Mouse (Mus musculus): ENCODE measurements at regions not wholly inside any gene's neighbourhood (a gene's known extent, or its start where the extent isn't known, plus 50 kb on each side); places are given as distances from the start of the nearest gene placed in this dataset.

DNA sequence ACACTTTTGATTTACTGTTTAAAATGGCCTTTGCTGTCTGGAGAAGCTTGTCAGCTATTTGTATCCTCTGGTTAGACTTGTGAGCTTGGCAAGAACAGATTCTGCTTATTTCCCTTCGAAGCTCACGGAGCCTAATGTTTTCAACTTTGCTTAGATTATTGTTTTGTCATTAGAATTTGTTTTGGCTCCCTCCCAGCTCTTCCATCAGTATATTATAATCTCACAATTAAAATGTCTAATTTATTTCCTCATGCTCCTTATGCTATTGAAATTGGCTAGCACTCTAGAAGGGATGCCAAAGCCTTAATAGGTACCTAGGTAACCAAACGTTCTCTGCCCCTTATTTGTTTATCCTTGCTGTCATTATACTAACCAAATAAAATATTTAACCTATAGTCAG lies 171.9 kb downstream of the Irx2 start:
- TF ChIP-seq POLR2A (IDR thresholded peaks at IDR 0.05; ENCODE audit: low read depth, low read length), result no peak
- TF ChIP-seq CTCF (IDR thresholded peaks at IDR 0.05; ENCODE audit: extremely low read depth, insufficient read depth, insufficient read length, insufficient replicate concordance), result no peak
- no peaks in the 10 kb centered on the region for H3K4me1 ChIP-seq (ENCODE audit: control insufficient read depth, insufficient read depth, insufficient read length)
- DNase-seq (ENCODE audit: low read depth in 1 of 2, low spot score in 2 of 2), result no peak
- WGBS, result 76% methylated on average over 3 of the region's 3 CpGs
- H3K27me3 ChIP-seq (ENCODE audit: control insufficient read depth, insufficient read depth, low read length), result no peaks in the 10 kb centered on the region
- H3K4me3 ChIP-seq (ENCODE audit: extremely low read depth, insufficient read depth, insufficient read length), result no peak overlapping the region
- H3K36me3 ChIP-seq (ENCODE audit: control insufficient read depth, insufficient read depth, low read length), result no peaks in the 10 kb centered on the region
- H3K27ac ChIP-seq (ENCODE audit: insufficient read depth, low read length), result no peak overlapping the region

DNA sequence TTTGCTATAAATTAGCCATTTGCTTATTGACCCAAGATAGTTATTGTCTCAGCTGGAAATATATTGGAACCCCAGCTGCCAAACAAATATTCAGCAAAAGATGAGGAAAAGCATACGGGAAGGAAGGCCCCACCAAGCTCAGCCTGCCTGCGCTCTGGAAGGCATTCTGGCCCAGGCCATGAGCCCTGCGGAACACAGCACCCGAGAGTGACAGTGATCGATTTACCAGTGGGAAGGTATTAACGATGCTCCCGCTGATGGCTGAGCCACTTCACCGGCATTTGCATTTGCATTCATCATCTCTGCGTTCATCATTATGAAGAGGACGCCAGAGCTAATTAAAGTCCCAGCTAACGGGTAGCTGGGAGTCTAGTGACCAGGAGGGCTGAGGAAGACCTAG lies 174.8 kb downstream of the Irx2 start:
- H3K27me3 ChIP-seq (ENCODE audit: control insufficient read depth, insufficient read depth, low read length), result no peaks in the 10 kb centered on the region
- H3K4me3 ChIP-seq (ENCODE audit: extremely low read depth, insufficient read depth, insufficient read length), result no peak overlapping the region
- no peak overlapping the region for H3K27ac ChIP-seq (ENCODE audit: insufficient read depth, low read length)
- H3K36me3 ChIP-seq (ENCODE audit: control insufficient read depth, insufficient read depth, low read length), result no peaks in the 10 kb centered on the region
- DNase-seq (ENCODE audit: low read depth in 1 of 2, low spot score in 2 of 2), result no peak
- TF ChIP-seq CTCF (IDR thresholded peaks at IDR 0.05; ENCODE audit: extremely low read depth, insufficient read depth, insufficient read length, insufficient replicate concordance), result no peak
- no peak for TF ChIP-seq POLR2A (IDR thresholded peaks at IDR 0.05; ENCODE audit: low read depth, low read length)
- WGBS, result 61% methylated on average over 11 of the region's 11 CpGs
- H3K4me1 ChIP-seq (ENCODE audit: control insufficient read depth, insufficient read depth, insufficient read length), result no peaks in the 10 kb centered on the region

DNA sequence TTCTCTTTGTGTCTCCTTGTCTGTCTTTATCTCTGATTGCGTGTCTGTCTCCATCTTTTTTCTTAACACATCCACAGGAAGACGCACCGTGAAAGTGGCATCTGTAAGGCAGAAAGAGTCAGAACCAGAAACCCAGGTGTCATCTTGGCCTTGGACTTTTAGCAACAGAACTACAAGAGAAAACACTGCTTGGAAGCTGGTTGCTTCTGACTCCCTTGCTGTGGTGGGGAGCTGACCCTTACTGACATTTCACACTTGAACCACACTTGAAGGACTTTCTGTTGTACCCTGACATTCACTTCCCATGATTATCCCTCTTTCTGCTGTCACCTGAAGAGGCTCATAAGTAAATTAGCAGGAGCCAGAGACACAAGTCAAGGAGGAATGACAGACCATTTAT lies 180.6 kb downstream of the Irx2 start:
- no peak overlapping the region for H3K4me3 ChIP-seq (ENCODE audit: extremely low read depth, insufficient read depth, insufficient read length)
- WGBS, result 91% methylated on average over 3 of the region's 3 CpGs
- DNase-seq (ENCODE audit: low read depth in 1 of 2, low spot score in 2 of 2), result no peak
- TF ChIP-seq POLR2A (IDR thresholded peaks at IDR 0.05; ENCODE audit: low read depth, low read length), result no peak
- TF ChIP-seq CTCF (IDR thresholded peaks at IDR 0.05; ENCODE audit: extremely low read depth, insufficient read depth, insufficient read length, insufficient replicate concordance), result no peak
- no peaks in the 10 kb centered on the region for H3K27me3 ChIP-seq (ENCODE audit: control insufficient read depth, insufficient read depth, low read length)
- no peaks in the 10 kb centered on the region for H3K4me1 ChIP-seq (ENCODE audit: control insufficient read depth, insufficient read depth, insufficient read length)
- no peak overlapping the region for H3K27ac ChIP-seq (ENCODE audit: insufficient read depth, low read length)
- no peaks in the 10 kb centered on the region for H3K36me3 ChIP-seq (ENCODE audit: control insufficient read depth, insufficient read depth, low read length)

DNA sequence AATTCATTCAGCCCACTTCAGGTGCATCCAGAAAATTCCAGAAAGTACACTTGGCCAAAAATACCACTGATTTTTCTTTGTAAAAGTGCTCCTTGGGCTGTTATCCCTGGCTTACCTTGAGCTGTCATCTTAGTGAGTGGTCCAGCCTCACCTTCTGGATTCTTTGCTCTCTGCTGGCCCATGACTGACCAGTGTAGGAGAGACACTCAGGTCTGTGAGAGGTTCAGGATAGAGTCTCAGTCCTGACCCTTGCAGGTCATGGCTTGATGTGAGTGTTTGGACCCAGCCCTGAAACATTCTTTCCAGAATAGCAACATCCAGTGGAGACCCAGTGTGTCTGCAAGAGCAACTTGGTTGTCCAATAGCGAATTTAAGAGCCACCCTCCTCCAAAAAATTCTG lies 182.0 kb downstream of the Irx2 start:
- TF ChIP-seq CTCF (IDR thresholded peaks at IDR 0.05; ENCODE audit: extremely low read depth, insufficient read depth, insufficient read length, insufficient replicate concordance) (no peak), POLR2A (IDR thresholded peaks at IDR 0.05; ENCODE audit: low read depth, low read length) (no peak)
- DNase-seq (ENCODE audit: low read depth in 1 of 2, low spot score in 2 of 2), result no peak
- no peaks in the 10 kb centered on the region for H3K27me3 ChIP-seq (ENCODE audit: control insufficient read depth, insufficient read depth, low read length)
- no peak overlapping the region for H3K27ac ChIP-seq (ENCODE audit: insufficient read depth, low read length)
- no peaks in the 10 kb centered on the region for H3K36me3 ChIP-seq (ENCODE audit: control insufficient read depth, insufficient read depth, low read length)
- WGBS, result 66% methylated on average over 1 of the region's 1 CpGs
- H3K4me3 ChIP-seq (ENCODE audit: extremely low read depth, insufficient read depth, insufficient read length), result no peak overlapping the region
- H3K4me1 ChIP-seq (ENCODE audit: control insufficient read depth, insufficient read depth, insufficient read length), result no peaks in the 10 kb centered on the region

DNA sequence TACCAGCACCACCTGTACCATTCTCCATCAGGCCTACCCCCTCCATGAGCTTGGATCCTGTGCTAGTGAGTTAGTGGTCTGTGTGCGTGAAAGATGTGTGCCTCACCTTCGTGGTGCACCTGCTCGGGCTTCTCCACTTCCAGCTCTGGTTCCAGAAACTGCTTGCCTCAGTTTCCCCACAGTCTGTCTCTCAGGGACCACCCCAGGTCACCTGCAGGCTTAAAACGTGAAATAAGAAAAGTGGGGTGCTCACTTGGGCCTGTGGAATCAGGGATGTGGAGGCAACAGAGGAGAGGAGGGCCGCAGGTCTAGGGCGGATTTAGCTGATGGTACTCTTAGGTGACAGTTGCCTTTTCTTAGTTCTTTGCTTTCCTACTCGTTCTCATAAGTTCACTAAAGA lies 186.0 kb downstream of the Irx2 start:
- DNase-seq (ENCODE audit: low read depth in 1 of 2, low spot score in 2 of 2), result no peak
- H3K36me3 ChIP-seq (ENCODE audit: control insufficient read depth, insufficient read depth, low read length), result no peaks in the 10 kb centered on the region
- no peak overlapping the region for H3K4me3 ChIP-seq (ENCODE audit: extremely low read depth, insufficient read depth, insufficient read length)
- no peaks in the 10 kb centered on the region for H3K4me1 ChIP-seq (ENCODE audit: control insufficient read depth, insufficient read depth, insufficient read length)
- TF ChIP-seq CTCF (IDR thresholded peaks at IDR 0.05; ENCODE audit: extremely low read depth, insufficient read depth, insufficient read length, insufficient replicate concordance), result no peak
- TF ChIP-seq POLR2A (IDR thresholded peaks at IDR 0.05; ENCODE audit: low read depth, low read length), result no peak
- H3K27me3 ChIP-seq (ENCODE audit: control insufficient read depth, insufficient read depth, low read length), result no peaks in the 10 kb centered on the region
- WGBS, result 62% methylated on average over 7 of the region's 7 CpGs
- H3K27ac ChIP-seq (ENCODE audit: insufficient read depth, low read length), result no peak overlapping the region

DNA sequence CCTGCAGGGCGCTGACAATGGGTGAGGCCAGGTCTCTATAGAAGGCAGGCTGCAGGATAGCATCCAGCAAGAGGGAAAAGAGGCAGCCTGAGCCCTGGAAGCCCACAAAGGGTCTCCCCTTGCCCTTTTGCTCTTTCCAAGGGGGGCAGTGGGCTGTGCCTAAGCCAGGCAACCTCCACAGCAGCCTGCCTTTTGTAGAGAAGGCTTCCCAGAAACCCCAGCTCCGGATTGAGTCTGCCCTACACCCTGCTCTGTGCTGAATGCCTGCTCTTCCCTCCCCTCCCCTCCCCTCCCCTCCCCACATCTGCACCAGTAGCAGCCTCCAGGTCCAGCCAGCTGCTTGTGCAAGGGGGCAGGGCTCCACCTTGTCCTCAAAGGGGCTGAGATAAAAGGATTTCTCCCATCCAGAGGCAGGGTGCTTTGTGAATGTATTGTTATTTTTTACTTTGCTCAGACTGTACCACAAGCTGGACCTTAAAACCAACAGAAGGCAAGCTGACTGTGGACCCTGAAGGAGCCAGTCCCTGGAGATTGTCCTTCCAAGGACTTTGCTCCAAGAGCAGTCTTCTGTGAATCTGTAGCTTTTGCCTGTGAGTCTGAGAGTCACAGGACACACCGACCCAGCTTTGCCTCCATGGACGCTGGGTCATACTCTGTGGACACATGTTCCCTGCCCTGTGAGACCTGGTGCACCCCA lies 186.8 kb downstream of the Irx2 start:
- no peak overlapping the region for H3K4me3 ChIP-seq (ENCODE audit: extremely low read depth, insufficient read depth, insufficient read length)
- no peaks in the 10 kb centered on the region for H3K4me1 ChIP-seq (ENCODE audit: control insufficient read depth, insufficient read depth, insufficient read length)
- H3K27me3 ChIP-seq (ENCODE audit: control insufficient read depth, insufficient read depth, low read length), result no peaks in the 10 kb centered on the region
- H3K27ac ChIP-seq (ENCODE audit: insufficient read depth, low read length), result no peak overlapping the region
- no peak for DNase-seq (ENCODE audit: low read depth in 1 of 2, low spot score in 2 of 2)
- H3K36me3 ChIP-seq (ENCODE audit: control insufficient read depth, insufficient read depth, low read length), result no peaks in the 10 kb centered on the region
- 11% methylated on average over 4 of the region's 4 CpGs for WGBS
- TF ChIP-seq POLR2A (IDR thresholded peaks at IDR 0.05; ENCODE audit: low read depth, low read length), result no peak
- TF ChIP-seq CTCF (IDR thresholded peaks at IDR 0.05; ENCODE audit: extremely low read depth, insufficient read depth, insufficient read length, insufficient replicate concordance), result no peak

DNA sequence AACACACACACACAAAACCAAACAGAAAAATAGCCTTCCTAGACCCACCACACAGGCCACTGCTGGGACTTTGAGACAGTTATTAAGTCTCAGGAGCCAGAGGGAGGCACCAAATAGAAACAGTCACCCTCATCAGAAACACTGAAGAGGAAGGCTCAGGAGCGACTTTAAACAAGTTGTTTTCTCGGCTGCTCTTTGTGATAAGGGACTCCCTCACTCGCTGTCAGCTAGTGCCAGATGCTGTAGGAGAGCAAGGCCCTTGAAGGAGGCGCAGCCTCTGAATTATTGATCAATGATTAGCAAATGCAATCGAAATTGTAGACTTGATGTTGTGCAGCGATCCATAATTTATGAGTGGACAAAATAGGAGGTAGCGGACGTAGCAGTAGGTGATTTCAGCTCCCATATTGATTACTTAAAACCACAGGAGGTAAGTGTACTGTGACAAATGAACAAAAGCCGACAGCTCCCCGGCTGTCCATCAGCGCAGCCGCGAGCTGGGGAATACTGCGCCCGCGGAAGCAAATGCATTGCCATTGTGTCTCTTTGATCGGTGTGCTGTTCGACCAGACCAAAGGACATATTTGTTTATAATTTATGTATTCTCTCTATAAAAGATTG lies 187.4 kb downstream of the Irx2 start:
- no peak for DNase-seq (ENCODE audit: low read depth in 1 of 2, low spot score in 2 of 2)
- Histone ChIP-seq H3K4me1 (ENCODE audit: control insufficient read depth, insufficient read depth, insufficient read length) (no peaks in the 10 kb centered on the region), H3K4me3 (ENCODE audit: extremely low read depth, insufficient read depth, insufficient read length) (no peak overlapping the region), H3K27me3 (ENCODE audit: control insufficient read depth, insufficient read depth, low read length) (no peaks in the 10 kb centered on the region), H3K27ac (ENCODE audit: insufficient read depth, low read length) (no peak overlapping the region), H3K36me3 (ENCODE audit: control insufficient read depth, insufficient read depth, low read length) (no peaks in the 10 kb centered on the region)
- WGBS, result 22% methylated on average over 18 of the region's 18 CpGs
- TF ChIP-seq POLR2A (IDR thresholded peaks at IDR 0.05; ENCODE audit: low read depth, low read length) (no peak), CTCF (IDR thresholded peaks at IDR 0.05; ENCODE audit: extremely low read depth, insufficient read depth, insufficient read length, insufficient replicate concordance) (no peak)
